Mouse (Mus musculus) erythroblast, adult 5-6 weeks (primary cell): Measurements from ENCODE around the gene Phospho1. TPM values are rescaled to one million over a fixed set of nuclear protein-coding genes. Genes with fewer than 3 reads are reported as not detected.

ENCODE experiments used
- ATAC-seq: replicated peaks from 2 replicates; pipeline ENCODE4 v1.8.0; 2016; ENCODE audit warnings: moderate number of reproducible peaks, mild to moderate bottlenecking, moderate TSS enrichment, inconsistent platforms; ENCODE audit not compliant: poor library complexity, low FRiP score, severe bottlenecking
- total RNA-seq, 2 experiments: library from RNA; stranded (forward) in 1 of 2; stranded (reverse) in 1 of 2; fragments of 150-400 nt in 1 of 2; fragments of 200-764, 138-1000 nt in 1 of 2; gene quantifications; 2 replicates each; pipeline versions ENCODE4 v1.2.3 to v1.2.4; 2015 to 2017; ENCODE audit warnings: low replicate concordance in 2 of 2

The Phospho1 gene
- total RNA-seq, 2 experiments from 2014 or later, result 57.9 to 86.1 TPM

GRCm38 (mm10) chr11:95810828-95811227, 13.5 kb upstream of the Phospho1 start:
- ATAC-seq, result no peak

GRCm38 (mm10) chr11:95811741-95812140, 12.6 kb upstream of the Phospho1 start:
- ATAC-seq, result no peak

- ATAC-seq, result no peak
Observed at GRCm38 (mm10) chr11:95812224-95812623, 12.1 kb upstream of the Phospho1 start.

- ATAC-seq, result no peak
Observed at GRCm38 (mm10) chr11:95814101-95814500, 10.2 kb upstream of the Phospho1 start.

- no peak for ATAC-seq
Observed at GRCm38 (mm10) chr11:95814857-95815256, 9.4 kb upstream of the Phospho1 start.

- no peak for ATAC-seq
Observed at GRCm38 (mm10) chr11:95815412-95815811, 8.9 kb upstream of the Phospho1 start.

GRCm38 (mm10) chr11:95819138-95819537, 5.2 kb upstream of the Phospho1 start:
- no peak for ATAC-seq

- no peak for ATAC-seq
Observed at GRCm38 (mm10) chr11:95821511-95821910, 2.8 kb upstream of the Phospho1 start.

GRCm38 (mm10) chr11:95822437-95822836, 1.9 kb upstream of the Phospho1 start:
- ATAC-seq, result no peak

- ATAC-seq, result peak; percentile 13
Observed at GRCm38 (mm10) chr11:95824877-95825243, 561 bp downstream of the Phospho1 start.

- no peak for ATAC-seq
Observed at GRCm38 (mm10) chr11:95825625-95826024, 1.3 kb downstream of the Phospho1 start.

- ATAC-seq, result peak; percentile 41
Observed at GRCm38 (mm10) chr11:95826317-95827167, 2.2 kb downstream of the Phospho1 start.

GRCm38 (mm10) chr11:95827168-95827447, 2.8 kb downstream of the Phospho1 start:
- ATAC-seq, result no peak

- ATAC-seq, result peak; percentile 23
Observed at GRCm38 (mm10) chr11:95827464-95828085, 3.3 kb downstream of the Phospho1 start.

GRCm38 (mm10) chr11:95828181-95828964, 4.1 kb downstream of the Phospho1 start:
- ATAC-seq, result no peak

- no peak for ATAC-seq
Observed at GRCm38 (mm10) chr11:95829526-95830050, 5.3 kb downstream of the Phospho1 start.

- no peak for ATAC-seq
Observed at GRCm38 (mm10) chr11:95830411-95831275, 6.3 kb downstream of the Phospho1 start.

- ATAC-seq, result no peak
Observed at GRCm38 (mm10) chr11:95831276-95831619, 6.9 kb downstream of the Phospho1 start.

GRCm38 (mm10) chr11:95831641-95832040, 7.3 kb downstream of the Phospho1 start:
- no peak for ATAC-seq
